Mouse (Mus musculus): ENCODE measurements around the gene Tmem63c.

The Tmem63c gene

DNA sequence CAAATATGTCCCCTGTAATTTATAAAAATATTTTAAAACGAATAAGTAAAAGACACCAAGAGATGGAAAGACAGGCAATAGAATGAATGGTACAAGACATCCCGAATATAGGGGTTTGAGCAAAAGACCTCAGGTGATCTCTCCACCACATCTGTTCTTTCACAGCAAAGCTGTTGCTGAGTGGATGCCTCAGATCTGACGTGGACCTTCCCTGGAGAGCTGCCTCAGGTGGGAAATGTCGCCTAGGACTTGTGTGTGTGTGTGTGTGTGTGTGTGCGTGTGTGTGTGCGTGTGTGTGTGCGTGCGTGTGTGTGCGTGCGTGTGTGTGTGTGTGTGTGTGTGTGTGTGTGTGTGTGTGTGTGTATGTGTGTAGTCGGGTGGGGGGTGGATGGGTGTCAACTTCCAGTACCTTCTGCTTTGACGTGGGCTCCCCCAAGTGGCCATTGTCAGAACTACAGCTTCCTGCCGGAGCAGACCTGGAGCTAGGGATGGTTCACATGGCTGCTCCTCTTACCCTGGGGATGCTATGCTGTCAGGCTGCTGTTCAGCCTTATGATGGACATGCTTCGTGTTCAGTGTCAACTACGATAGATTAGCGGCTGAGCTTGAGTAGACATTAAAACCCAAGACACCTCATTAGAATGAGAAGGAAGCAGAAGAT lies 31.7 kb downstream of the Tmem63c start:
- peak; percentile 74 for DNase-seq (ENCODE audit: low read depth, low spot score)

DNA sequence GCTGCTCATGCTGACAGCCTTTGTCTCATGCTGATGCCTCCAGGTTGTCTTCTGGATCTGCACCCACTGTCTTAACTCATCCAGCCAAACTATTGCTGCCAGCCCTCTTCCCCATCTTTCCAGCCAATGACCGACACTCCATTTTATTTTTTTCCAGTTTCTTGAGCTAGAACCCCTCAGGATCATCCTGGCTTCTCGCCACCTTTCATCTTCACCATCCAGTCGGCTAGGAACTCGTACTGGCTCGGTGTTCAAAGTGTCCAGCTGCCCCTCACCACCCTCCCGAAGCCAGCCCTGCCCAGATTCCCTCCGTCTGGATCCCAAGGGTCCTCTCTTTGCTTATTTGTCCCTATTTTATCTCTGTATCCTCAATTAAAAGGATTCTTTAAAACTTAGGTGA lies 33.7 kb downstream of the Tmem63c start:
- DNase-seq (ENCODE audit: low read depth, low spot score): no peak

- no peak for DNase-seq (ENCODE audit: low read depth, low spot score)
Observed at GRCm38 (mm10) chr12:87057066-87057465, 35.9 kb downstream of the Tmem63c start.

GRCm38 (mm10) chr12:87065446-87065845 lies 44.3 kb downstream of the Tmem63c start:
- DNase-seq (ENCODE audit: low read depth, low spot score): no peak

- no peak for DNase-seq (ENCODE audit: low read depth, low spot score)
Observed at GRCm38 (mm10) chr12:87066429-87066828, 45.3 kb downstream of the Tmem63c start.

GRCm38 (mm10) chr12:87070520-87070919 lies 49.4 kb downstream of the Tmem63c start:
- DNase-seq (ENCODE audit: low read depth, low spot score): no peak

GRCm38 (mm10) chr12:87076610-87077009 lies 55.5 kb downstream of the Tmem63c start:
- DNase-seq (ENCODE audit: low read depth, low spot score): no peak

DNA sequence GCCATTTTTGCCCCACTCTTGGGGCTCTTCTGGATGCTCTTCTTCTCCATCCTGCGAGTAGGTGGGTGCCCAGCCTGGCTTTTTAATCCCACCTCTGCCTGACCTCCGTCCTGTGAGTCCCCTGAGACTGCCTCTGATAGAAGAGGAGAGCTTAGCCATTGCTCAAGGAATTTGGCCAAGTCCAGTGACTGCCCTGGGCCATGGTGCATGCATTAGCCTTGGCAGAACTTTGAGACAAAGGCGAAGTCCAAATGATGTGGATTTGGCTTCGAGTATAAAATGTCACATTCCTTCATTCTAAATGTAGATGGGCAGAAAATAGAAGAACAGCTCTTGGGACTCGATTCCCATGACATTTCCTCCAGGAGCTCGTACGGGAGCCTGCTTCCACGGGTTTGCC lies 61.7 kb downstream of the Tmem63c start:
- DNase-seq (ENCODE audit: low read depth, low spot score): no peak

DNA sequence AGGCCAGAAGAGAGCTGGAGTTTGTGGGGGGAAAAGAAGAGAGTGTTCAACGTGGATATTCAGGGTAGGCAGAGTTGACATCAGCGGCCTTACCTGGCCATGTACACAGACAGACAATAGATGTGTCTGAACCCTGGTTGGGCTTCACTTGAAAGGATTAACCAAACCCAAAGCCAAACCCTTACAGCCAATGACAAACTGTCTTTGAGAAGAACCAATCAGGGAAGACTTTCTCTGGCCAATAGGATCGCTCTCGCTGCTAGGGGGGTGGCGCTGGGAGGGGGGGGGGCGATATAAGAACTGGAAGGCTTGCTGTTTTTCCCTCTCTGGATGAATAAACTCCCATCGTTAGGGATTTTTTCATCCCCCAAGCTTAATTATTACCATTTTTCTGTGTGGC lies 66.1 kb downstream of the Tmem63c start:
- DNase-seq (ENCODE audit: low read depth, low spot score): no peak

DNA sequence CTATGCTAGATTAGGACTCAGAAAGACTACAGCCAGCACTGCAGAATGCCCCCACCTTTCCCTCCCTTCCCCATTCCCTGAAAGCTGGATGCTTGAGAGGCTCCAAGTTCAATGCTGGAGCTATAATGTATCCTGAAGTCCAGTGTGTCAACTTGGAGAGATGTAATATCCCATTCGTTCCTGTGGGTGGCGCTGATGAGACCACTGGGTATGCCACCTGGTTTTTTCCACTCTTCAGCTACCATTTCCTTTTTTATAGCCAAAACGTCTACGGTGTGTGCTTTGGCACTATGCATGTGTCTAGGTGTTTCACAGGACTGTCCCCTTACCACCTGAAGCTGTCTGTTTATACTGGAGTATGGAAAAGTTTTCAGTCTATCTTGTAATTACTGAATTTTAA lies 67.2 kb downstream of the Tmem63c start:
- DNase-seq (ENCODE audit: low read depth, low spot score): no peak

DNA sequence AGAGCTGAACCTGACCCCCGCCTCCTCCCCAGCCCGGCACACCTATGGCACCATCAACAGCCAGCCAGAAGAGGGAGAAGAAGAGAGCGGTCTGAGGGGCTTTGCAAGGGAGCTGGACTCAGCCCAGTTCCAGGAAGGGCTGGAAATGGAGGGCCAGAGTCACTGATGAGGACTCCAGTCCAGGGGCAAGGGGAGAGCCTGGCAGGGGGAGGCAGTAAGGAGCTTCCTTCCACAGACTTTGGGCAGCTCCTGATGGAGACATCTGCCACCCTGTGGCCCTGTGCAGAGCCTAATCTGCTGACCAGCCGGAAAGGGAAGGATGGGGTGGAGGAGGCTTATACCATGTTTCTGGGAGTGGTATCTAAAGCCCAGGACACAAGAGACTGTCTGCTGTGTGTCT lies 68.1 kb downstream of the Tmem63c start:
- no peak for DNase-seq (ENCODE audit: low read depth, low spot score)

- DNase-seq (ENCODE audit: low read depth, low spot score): no peak
Observed at GRCm38 (mm10) chr12:87089701-87090100, 68.6 kb downstream of the Tmem63c start.

- DNase-seq (ENCODE audit: low read depth, low spot score): no peak
Observed at GRCm38 (mm10) chr12:87091916-87092315, 70.8 kb downstream of the Tmem63c start.

DNA sequence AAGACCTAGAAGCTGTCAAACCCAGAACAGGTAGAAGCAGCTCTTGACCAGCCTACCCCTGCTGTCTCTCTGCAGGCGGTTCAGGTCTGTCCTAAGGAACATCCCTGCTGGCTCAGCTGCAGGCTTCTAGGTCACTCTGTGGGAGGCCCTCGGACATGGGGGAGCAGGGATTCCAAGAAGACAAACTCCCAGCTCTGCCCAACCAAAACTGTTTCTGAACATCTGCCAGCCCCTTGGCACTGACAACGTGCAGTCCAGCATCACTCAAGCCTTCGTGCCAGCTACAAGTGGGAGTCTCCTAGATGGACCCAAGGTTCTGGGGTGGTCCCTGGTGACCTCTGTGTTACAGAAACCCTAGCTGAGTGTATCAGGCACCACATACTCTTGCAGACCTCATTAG lies 72.1 kb downstream of the Tmem63c start:
- DNase-seq (ENCODE audit: low read depth, low spot score): no peak

DNA sequence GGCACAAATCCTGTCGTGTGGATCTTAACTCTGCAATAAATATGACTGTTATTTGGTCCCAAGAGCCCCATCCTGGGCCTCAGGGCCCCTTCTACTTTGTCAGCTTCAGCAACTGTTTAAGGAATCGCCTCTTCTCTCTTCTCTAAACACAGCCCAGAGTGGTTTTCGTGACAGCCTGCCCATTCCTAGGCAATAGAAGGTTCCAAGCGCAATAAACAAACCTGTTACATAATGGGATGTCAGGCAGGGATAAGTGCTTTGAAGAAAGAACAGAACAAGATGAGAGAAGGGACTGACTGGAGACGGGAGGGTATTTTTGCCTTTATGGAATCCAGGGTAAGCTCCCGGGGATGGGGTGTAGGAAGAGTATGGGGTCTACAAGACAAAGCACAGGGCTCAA lies 72.5 kb downstream of the Tmem63c start:
- DNase-seq (ENCODE audit: low read depth, low spot score): no peak

GRCm38 (mm10) chr12:87100331-87100730 lies 79.2 kb downstream of the Tmem63c start:
- DNase-seq (ENCODE audit: low read depth, low spot score): no peak

DNA sequence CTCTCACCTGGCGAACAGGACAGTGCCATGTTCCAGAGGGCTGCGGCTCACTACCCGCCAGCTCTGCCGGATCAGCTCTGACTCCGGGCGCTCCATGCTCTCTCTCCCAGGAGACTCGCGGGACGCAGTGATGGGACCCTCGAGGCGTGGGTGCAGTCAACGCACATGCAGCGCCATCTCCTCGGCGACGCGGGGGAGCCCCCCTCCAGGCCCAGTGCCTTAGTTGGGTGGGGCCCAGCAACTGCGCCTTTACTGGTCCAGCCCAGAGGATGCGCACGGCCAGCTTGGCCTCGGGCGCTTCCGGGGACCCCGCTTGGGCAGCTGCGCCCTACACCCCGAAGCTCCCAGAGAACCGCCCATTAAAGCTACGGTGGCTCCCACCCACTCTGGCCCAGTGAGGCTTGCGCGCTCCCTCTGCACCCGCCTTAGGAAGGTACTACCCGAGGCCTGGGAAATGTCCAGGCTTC lies 81.1 kb downstream of the Tmem63c start, which contains the start of gene Ngb:
Gene Ngb (minus strand): TSS at position 375 of the 467 bp plus-strand sequence.
- no peak for DNase-seq (ENCODE audit: low read depth, low spot score)

GRCm38 (mm10) chr12:87103471-87103870 lies 82.3 kb downstream of the Tmem63c start:
- no peak for DNase-seq (ENCODE audit: low read depth, low spot score)

GRCm38 (mm10) chr12:87104796-87105195 lies 83.7 kb downstream of the Tmem63c start:
- DNase-seq (ENCODE audit: low read depth, low spot score): no peak

GRCm38 (mm10) chr12:87107357-87107977 lies 86.3 kb downstream of the Tmem63c start:
- DNase-seq (ENCODE audit: low read depth, low spot score): no peak

DNA sequence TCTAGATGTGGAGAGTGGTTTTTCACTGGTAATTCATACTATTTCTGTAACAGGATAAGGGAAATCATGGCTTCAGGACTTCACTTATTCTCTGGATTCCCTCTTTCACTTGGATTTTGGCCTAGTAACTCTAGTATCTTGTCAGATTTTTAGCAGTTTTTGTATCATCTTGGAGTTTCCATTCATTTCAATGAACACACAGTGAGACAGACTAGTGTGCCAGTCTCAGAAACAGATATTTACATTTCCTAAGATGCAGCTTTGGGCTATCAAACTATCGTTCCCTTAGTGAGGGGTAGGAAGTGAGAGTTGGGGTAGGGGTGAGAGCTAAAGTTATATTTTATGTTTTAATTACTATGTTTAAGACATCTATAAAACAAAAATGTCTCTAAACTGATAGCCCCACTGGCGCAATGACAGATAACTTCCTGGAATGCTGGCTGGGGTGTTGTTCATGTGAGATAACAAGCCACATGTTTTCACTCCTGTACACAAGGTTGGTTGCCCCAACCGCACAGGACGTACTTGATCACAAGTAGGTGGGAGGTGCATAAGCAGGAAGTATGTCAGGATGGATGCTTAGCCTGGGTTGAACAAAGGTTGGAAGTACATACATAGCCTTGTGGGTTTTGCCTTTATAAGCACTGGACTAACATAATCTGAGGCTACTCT lies 100.9 kb downstream of the Tmem63c start:
- no peak for DNase-seq (ENCODE audit: low read depth, low spot score)

DNA sequence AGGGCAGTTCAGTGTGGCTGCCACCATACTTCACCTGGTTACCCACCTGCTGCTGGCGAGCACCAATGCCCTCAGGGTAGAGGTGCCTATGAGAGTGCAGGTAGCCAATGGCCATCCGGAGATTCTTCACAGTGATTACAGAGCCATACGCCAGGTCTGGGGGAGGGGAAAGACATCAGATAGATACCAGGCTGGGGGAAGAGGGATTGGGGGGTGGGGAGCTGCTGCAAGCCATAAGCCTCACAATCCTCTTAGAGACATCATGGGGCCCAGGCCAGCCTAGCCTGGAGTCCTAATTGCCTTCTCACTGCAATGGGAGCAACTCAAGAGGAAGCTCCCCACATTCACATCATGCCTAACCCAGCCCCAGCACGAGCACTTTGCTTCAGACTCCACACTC lies 106.1 kb downstream of the Tmem63c start:
- DNase-seq (ENCODE audit: low read depth, low spot score): no peak

DNA sequence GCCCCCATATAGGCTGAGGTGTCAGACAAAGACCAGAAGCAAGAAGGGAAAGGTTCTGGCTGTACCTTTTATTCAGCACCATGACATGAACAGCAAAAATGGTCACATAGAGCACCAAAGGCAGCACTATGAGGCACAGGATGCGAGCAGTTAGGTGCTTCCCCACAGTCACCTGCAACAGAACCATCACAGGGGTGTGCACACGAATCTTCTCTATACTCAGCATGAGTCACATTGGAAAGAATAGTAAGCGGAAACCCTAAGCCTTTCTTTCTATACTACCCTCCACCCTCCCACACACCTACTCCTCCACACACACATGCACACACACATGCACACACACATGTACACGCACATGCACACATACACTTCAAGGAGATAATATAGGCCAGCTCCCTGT lies 109.1 kb downstream of the Tmem63c start:
- no peak for DNase-seq (ENCODE audit: low read depth, low spot score)
